Mouse (Mus musculus) liver, postnatal 0 days (tissue): Measurements from ENCODE around the gene Pacrg.

Source experiments
- CTCF ChIP-seq: sonication (generic); IDR thresholded peaks from 2 replicates; pipeline ENCODE4 v1.5.1; 2016; ENCODE audit warnings: antibody characterized with exemption, low read depth
- EP300 ChIP-seq: IDR thresholded peaks from 2 replicates; pipeline ENCODE4 v1.6.1; 2016; ENCODE audit warnings: antibody characterized with exemption, low read depth, mild to moderate bottlenecking

DNA sequence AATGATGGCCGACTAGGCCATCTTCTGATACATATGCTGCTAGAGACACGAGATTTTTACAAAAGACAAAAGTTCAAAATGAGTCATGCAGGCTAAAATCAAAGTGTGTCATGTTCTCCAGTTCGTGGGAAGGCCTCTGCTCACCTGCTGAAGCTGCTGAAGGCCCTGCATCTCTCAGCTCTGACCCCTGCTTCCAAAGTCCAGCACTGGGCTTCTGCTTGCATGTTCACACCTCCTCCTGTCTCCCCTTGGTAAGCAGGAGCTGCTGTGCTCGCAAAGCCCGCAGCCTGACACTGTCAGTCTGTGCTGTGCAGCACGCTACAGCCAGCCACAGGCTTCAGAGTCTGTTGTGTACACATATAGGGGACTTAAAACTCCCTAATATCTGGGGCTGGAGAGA, 225.4 kb downstream of the Pacrg start:
- TF ChIP-seq CTCF (no peak), EP300 (no peak)
